Mouse (Mus musculus) thymus, adult 2 months (tissue): ENCODE measurements around the gene Slc8b1.

Source experiments
- CTCF ChIP-seq: fragments of 200-500 bp; IDR thresholded peaks from 2 replicates; pipeline ENCODE4 v1.5.1; 2012; ENCODE audit warnings: mild to moderate bottlenecking, control low read depth, low read length, moderate library complexity, borderline replicate concordance; ENCODE audit not compliant: control insufficient read depth, poor library complexity, insufficient read depth; ENCODE audit errors: extremely low read depth
- POLR2A ChIP-seq: fragments of 200-500 bp; IDR thresholded peaks from 2 replicates; pipeline ENCODE4 v1.6.1; 2012; ENCODE audit warnings: mild to moderate bottlenecking, low read length, control low read depth, moderate library complexity; ENCODE audit not compliant: control insufficient read depth, poor library complexity, insufficient read depth; ENCODE audit errors: extremely low read depth

- TF ChIP-seq CTCF (no peak), POLR2A (no peak)
Observed at GRCm38 (mm10) chr5:120570289-120570897, 59.4 kb downstream of the Slc8b1 start.
